Mouse (Mus musculus): Measurements from ENCODE around the gene Ppp1r2. TPM values are rescaled to one million over a fixed set of nuclear protein-coding genes. Genes with fewer than 3 reads are reported as not detected.

Ppp1r2 gene
- total and polyA plus RNA-seq, 2 experiments from 2014 or later, result 83.5 to 125 TPM

DNA sequence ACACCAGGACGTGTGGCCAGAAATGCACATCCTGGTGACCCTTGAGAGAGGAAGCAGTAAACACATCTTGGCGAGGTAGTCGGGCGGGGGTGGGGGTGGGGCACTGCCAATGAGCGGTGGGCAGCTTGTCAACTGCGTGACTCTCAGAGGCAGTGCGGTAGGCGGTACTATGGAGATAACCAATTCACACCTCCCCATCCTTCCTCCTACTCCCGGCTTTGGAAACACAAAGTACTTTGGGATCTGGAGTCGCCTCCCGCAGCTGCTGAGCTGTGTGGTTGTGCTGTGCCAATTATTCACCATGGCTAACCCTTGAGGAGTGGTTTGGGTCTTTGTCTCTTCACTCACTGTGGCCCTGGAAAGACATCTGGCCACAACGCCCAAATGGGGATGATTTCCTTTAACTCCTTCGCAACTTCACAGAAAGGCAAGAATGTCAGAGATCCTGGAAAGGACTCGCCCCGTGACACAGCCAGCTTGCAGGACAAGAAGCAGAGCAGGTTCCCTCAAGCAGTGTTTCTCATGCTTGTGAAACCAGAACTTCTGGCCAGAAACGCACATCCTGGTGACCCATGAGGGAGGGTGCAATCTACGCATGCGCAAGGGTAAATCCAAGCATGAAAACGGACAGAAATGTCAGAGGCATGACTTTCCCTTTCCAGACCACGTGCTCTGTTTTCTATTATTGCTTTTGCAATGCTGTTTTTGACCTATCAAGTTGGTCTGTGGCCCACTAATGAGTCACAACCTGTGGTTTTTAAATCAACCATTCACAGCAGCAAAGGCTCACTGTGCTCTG lies 41.3 kb downstream of the Ppp1r2 start:
- ATAC-seq (ENCODE audit: insufficient read depth, low read depth) (peak; percentile 71), DNase-seq (ENCODE audit: low spot score) (peak; percentile 83)
- peak overlapping the region; percentile 33 for H3K4me3 ChIP-seq (ENCODE audit: low read depth, low read length)
- H3K36me3 ChIP-seq (replicated peaks; ENCODE audit: control insufficient read depth, insufficient read depth, low read length), result no peaks in the 10 kb centered on the region
- peak overlapping the region; percentile 39 for H3K27ac ChIP-seq (ENCODE audit: low read depth)
- H3K4me2 ChIP-seq (ENCODE audit: low read depth, low read length), result peak overlapping the region; percentile 64
- H3K9ac ChIP-seq (replicated peaks; ENCODE audit: low read depth, low read length), result no peak overlapping the region
- H3K27me3 ChIP-seq (ENCODE audit: control insufficient read depth, insufficient read depth, low read length), result no peaks in the 10 kb centered on the region
- peak; percentile 6; the same call in 1 of the 2 replicates for TF ChIP-seq CTCF (IDR thresholded peaks at IDR 0.05; ENCODE audit: low read depth)
- no peak; the same call in 1 of the 2 replicates for TF ChIP-seq EP300 (IDR thresholded peaks at IDR 0.05; ENCODE audit: low read depth)
- peaks cover 13% of the 10 kb centered on the region; the same call in 1 of the 2 replicates for H3K4me1 ChIP-seq (ENCODE audit: control insufficient read depth, insufficient read depth)
- 9% methylated on average over 20 of the region's 20 CpGs for WGBS
- no peaks in the 10 kb centered on the region for H3K9me3 ChIP-seq (replicated peaks; ENCODE audit: control insufficient read depth, low read length)

DNA sequence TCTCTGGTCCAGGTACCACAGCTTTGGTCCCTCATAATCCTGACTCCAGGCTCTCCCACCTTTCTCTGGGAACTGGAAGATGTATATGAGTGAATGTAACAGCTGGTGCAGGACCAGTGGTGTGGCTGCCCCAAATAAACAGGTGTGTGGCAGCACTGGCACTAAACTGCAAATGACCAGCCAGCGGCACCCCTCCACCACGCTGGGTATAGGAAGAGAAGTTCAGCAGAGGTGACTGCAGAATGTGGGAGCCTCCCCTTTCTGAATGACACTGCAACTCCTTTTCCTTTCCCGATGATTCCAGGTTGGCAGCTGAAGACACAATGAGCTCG lies 41.9 kb downstream of the Ppp1r2 start:
- DNase-seq (ENCODE audit: low spot score) (peak; percentile 17), ATAC-seq (ENCODE audit: insufficient read depth, low read depth) (peak; percentile 12; the same call in 1 of the 2 replicates)
- Histone ChIP-seq H3K4me1 (ENCODE audit: control insufficient read depth, insufficient read depth) (peaks cover 13% of the 10 kb centered on the region; the same call in 1 of the 2 replicates), H3K4me2 (ENCODE audit: low read depth, low read length) (peak overlapping the region; percentile 64), H3K9me3 (replicated peaks; ENCODE audit: control insufficient read depth, low read length) (no peaks in the 10 kb centered on the region), H3K4me3 (ENCODE audit: low read depth, low read length) (peak overlapping the region; percentile 33), H3K27me3 (ENCODE audit: control insufficient read depth, insufficient read depth, low read length) (no peaks in the 10 kb centered on the region), H3K36me3 (replicated peaks; ENCODE audit: control insufficient read depth, insufficient read depth, low read length) (no peaks in the 10 kb centered on the region), H3K27ac (ENCODE audit: low read depth) (no peak overlapping the region; the same call in 1 of the 2 replicates), H3K9ac (replicated peaks; ENCODE audit: low read depth, low read length) (no peak overlapping the region)
- 9% methylated on average over 4 of the region's 4 CpGs for WGBS
- TF ChIP-seq CTCF (IDR thresholded peaks at IDR 0.05; ENCODE audit: low read depth) (no peak), EP300 (IDR thresholded peaks at IDR 0.05; ENCODE audit: low read depth) (no peak)

DNA sequence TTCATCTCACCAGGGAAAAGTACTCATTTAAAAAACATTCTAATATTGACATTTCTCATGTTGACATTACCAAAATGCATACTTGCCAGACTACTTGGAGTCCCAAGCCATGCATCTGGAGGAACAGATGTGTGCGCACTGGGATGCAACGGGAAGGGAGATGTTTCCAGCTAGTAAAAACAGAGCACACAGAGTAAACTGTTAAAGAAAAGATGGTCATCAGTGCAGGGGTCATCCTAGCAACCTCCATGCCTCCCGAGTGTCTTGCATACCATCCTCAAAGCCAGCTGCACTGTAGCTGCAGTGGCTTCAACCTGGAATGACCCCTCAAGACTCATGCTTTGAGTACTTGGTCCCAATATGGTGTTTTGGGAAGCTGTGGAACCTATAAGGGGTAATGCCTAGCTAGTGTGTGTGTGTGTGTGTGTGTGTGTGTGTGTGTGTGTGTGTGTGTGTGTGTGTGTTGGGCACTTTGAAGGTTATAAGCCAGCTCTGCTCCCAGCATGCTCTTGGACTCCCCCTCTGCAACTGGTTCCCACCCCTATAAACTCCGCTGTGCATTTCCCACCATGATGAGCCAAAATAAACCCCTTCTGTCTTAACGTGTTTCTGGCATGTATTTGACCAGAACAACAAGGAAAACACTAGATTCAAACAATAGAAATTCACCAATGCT lies 42.4 kb downstream of the Ppp1r2 start:
- H3K27ac ChIP-seq (ENCODE audit: low read depth), result no peak overlapping the region
- no peak overlapping the region for H3K4me3 ChIP-seq (ENCODE audit: low read depth, low read length)
- no peak for TF ChIP-seq EP300 (IDR thresholded peaks at IDR 0.05; ENCODE audit: low read depth)
- TF ChIP-seq CTCF (IDR thresholded peaks at IDR 0.05; ENCODE audit: low read depth), result no peak
- H3K4me2 ChIP-seq (ENCODE audit: low read depth, low read length), result no peak overlapping the region
- H3K9ac ChIP-seq (replicated peaks; ENCODE audit: low read depth, low read length), result no peak overlapping the region
- 74% methylated on average over 5 of the region's 5 CpGs for WGBS
- no peaks in the 10 kb centered on the region for H3K27me3 ChIP-seq (ENCODE audit: control insufficient read depth, insufficient read depth, low read length)
- no peak for DNase-seq (ENCODE audit: low spot score)
- ATAC-seq (ENCODE audit: insufficient read depth, low read depth), result no peak
- peaks cover 13% of the 10 kb centered on the region; the same call in 1 of the 2 replicates for H3K4me1 ChIP-seq (ENCODE audit: control insufficient read depth, insufficient read depth)
- H3K36me3 ChIP-seq (replicated peaks; ENCODE audit: control insufficient read depth, insufficient read depth, low read length), result no peaks in the 10 kb centered on the region
- H3K9me3 ChIP-seq (replicated peaks; ENCODE audit: control insufficient read depth, low read length), result no peaks in the 10 kb centered on the region

DNA sequence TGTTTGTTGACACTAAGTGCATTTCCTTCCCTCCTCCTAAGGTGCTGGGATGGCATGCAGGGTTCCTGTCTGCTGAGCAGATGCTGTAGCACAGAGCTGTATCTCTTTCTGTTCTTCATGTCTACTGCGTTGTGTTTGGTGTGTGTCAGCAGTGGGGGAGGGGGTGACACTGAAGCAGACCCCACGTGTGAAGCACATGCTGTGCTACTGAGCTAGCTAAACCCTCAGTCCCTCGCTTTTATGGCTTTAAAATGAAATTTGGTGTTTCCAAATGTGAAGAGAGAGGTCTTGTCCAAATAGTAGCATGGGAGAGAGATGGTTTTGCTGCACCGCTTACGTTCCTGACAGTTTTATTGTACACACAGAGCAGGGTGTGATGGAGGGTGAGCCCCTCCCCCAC lies 43.5 kb downstream of the Ppp1r2 start:
- no peaks in the 10 kb centered on the region for H3K36me3 ChIP-seq (replicated peaks; ENCODE audit: control insufficient read depth, insufficient read depth, low read length)
- H3K4me3 ChIP-seq (ENCODE audit: low read depth, low read length), result no peak overlapping the region
- peaks cover 13% of the 10 kb centered on the region; the same call in 1 of the 2 replicates for H3K4me1 ChIP-seq (ENCODE audit: control insufficient read depth, insufficient read depth)
- no peak overlapping the region for H3K9ac ChIP-seq (replicated peaks; ENCODE audit: low read depth, low read length)
- TF ChIP-seq EP300 (IDR thresholded peaks at IDR 0.05; ENCODE audit: low read depth) (no peak), CTCF (IDR thresholded peaks at IDR 0.05; ENCODE audit: low read depth) (no peak)
- DNase-seq (ENCODE audit: low spot score) (no peak), ATAC-seq (ENCODE audit: insufficient read depth, low read depth) (no peak)
- H3K27ac ChIP-seq (ENCODE audit: low read depth), result no peak overlapping the region
- 79% methylated on average over 5 of the region's 5 CpGs for WGBS
- no peaks in the 10 kb centered on the region for H3K27me3 ChIP-seq (ENCODE audit: control insufficient read depth, insufficient read depth, low read length)
- H3K4me2 ChIP-seq (ENCODE audit: low read depth, low read length), result no peak overlapping the region
- no peaks in the 10 kb centered on the region for H3K9me3 ChIP-seq (replicated peaks; ENCODE audit: control insufficient read depth, low read length)

DNA sequence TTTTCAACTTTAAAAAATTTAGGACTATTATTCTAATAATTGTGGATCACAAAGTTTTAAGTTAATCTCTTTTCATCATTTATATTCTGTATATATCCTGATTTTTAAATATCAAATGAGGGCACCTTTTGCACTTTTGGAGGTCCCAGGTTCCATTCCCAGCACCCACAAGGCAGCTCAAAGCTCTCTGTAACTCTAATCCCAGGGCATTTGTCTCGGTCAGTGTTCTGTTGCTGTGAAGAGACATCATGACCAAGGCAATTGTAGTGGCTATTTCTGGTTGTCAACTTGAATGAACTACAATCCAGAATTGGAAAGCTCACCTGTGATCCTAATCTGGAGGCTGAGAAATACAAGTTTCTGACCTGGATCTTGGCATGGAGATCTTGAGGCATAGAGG lies 47.3 kb downstream of the Ppp1r2 start:
- WGBS, result 85% methylated on average over 1 of the region's 1 CpGs
- DNase-seq (ENCODE audit: low spot score) (no peak), ATAC-seq (ENCODE audit: insufficient read depth, low read depth) (no peak)
- no peak overlapping the region for H3K4me3 ChIP-seq (ENCODE audit: low read depth, low read length)
- no peak for TF ChIP-seq CTCF (IDR thresholded peaks at IDR 0.05; ENCODE audit: low read depth)
- TF ChIP-seq EP300 (IDR thresholded peaks at IDR 0.05; ENCODE audit: low read depth), result no peak
- no peak overlapping the region for H3K27ac ChIP-seq (ENCODE audit: low read depth)
- no peak overlapping the region for H3K9ac ChIP-seq (replicated peaks; ENCODE audit: low read depth, low read length)
- no peaks in the 10 kb centered on the region for H3K36me3 ChIP-seq (replicated peaks; ENCODE audit: control insufficient read depth, insufficient read depth, low read length)
- no peaks in the 10 kb centered on the region for H3K4me1 ChIP-seq (ENCODE audit: control insufficient read depth, insufficient read depth)
- no peaks in the 10 kb centered on the region for H3K27me3 ChIP-seq (ENCODE audit: control insufficient read depth, insufficient read depth, low read length)
- H3K9me3 ChIP-seq (replicated peaks; ENCODE audit: control insufficient read depth, low read length), result no peaks in the 10 kb centered on the region
- no peak overlapping the region for H3K4me2 ChIP-seq (ENCODE audit: low read depth, low read length)
